16 mouse cellular contexts compared by ENCODE assay signal in genomic region chr15:80020516-80020915, GRCm38 (mm10). TPM values are rescaled to one million over a fixed set of nuclear protein-coding genes. Genes with fewer than 3 reads are reported as not detected.
A peak's percentile ranks its signal among the peaks of the same experiment; 100 is the strongest.
DNase-seq lines count a peak whose midpoint lies in the region; ATAC-seq lines count a peak whose summit lies in the region.
"Had no signal": no experiment of that assay in that cellular context is flagged by ENCODE, and none has a peak within 500 bp of the region (broad histone marks: within the 10 kb centered on the region; RNA-seq: fewer than 3 reads in every experiment).

No protein-coding gene starts in this region.

- H3K4me3 ChIP-seq in hindbrain, embryonic 10.5 days = no peak overlapping the region
- no peak overlapping the region for H3K4me3 ChIP-seq in hindbrain, embryonic 13.5 days
- no peak overlapping the region for H3K4me3 ChIP-seq in midbrain, embryonic 13.5 days (replicated peaks)
- no peak overlapping the region for H3K4me3 ChIP-seq in midbrain, embryonic 16.5 days (ENCODE audit: low read depth, low read length)
- H3K4me3 ChIP-seq in limb, embryonic 13.5 days = no peak overlapping the region
- H3K4me3 ChIP-seq: forebrain, embryonic 12.5 days; hindbrain, embryonic 15.5 days; liver, embryonic 15.5 days; neural tube, embryonic 12.5 days had no signal

- H3K4me2 ChIP-seq in hindbrain, embryonic 13.5 days = no peak overlapping the region
- no peak overlapping the region for H3K4me2 ChIP-seq in midbrain, embryonic 13.5 days (replicated peaks)
- H3K4me2 ChIP-seq in midbrain, embryonic 16.5 days (ENCODE audit: low read length) = no peak overlapping the region
- no peak overlapping the region for H3K4me2 ChIP-seq in limb, embryonic 13.5 days (replicated peaks)
- H3K4me2 ChIP-seq: forebrain, embryonic 12.5 days; hindbrain, embryonic 15.5 days; liver, embryonic 15.5 days; neural tube, embryonic 12.5 days had no signal

- H3K9ac ChIP-seq in hindbrain, embryonic 13.5 days = no peak overlapping the region
- H3K9ac ChIP-seq in midbrain, embryonic 13.5 days (replicated peaks) = no peak overlapping the region
- H3K9ac ChIP-seq in midbrain, embryonic 16.5 days (ENCODE audit: low read depth, low read length) = no peak overlapping the region
- H3K9ac ChIP-seq in limb, embryonic 13.5 days = peak overlapping the region; percentile 25; the same call in 1 of the 2 replicates
- H3K9ac ChIP-seq: hindbrain, embryonic 15.5 days; liver, embryonic 15.5 days; neural tube, embryonic 12.5 days had no signal

- peak overlapping the region; percentile 2; the same call in 1 of the 2 replicates for H3K27ac ChIP-seq in hindbrain, embryonic 10.5 days
- no peak overlapping the region for H3K27ac ChIP-seq in hindbrain, embryonic 13.5 days
- peak overlapping the region; percentile 44; the same call in 1 of the 2 replicates for H3K27ac ChIP-seq in midbrain, embryonic 13.5 days
- H3K27ac ChIP-seq in midbrain, embryonic 16.5 days (ENCODE audit: low read length) = no peak overlapping the region
- H3K27ac ChIP-seq in limb, embryonic 13.5 days = no peak overlapping the region
- H3K27ac ChIP-seq: forebrain, embryonic 12.5 days; liver, embryonic 15.5 days; macrophage; neural tube, embryonic 12.5 days had no signal

- H3K9me3 ChIP-seq in hindbrain, embryonic 10.5 days = no peaks in the 10 kb centered on the region
- H3K9me3 ChIP-seq in hindbrain, embryonic 13.5 days = no peaks in the 10 kb centered on the region
- no peaks in the 10 kb centered on the region for H3K9me3 ChIP-seq in midbrain, embryonic 13.5 days
- H3K9me3 ChIP-seq in midbrain, embryonic 16.5 days (replicated peaks; ENCODE audit: control insufficient read depth, low read length, poor library complexity, severe bottlenecking) = no peaks in the 10 kb centered on the region
- H3K9me3 ChIP-seq in limb, embryonic 13.5 days = no peaks in the 10 kb centered on the region
- H3K9me3 ChIP-seq: forebrain, embryonic 12.5 days; G1E; hindbrain, embryonic 15.5 days; liver, embryonic 15.5 days; neural tube, embryonic 12.5 days had no signal

- H3K36me3 ChIP-seq in hindbrain, embryonic 10.5 days = no peaks in the 10 kb centered on the region
- H3K36me3 ChIP-seq in hindbrain, embryonic 13.5 days = no peaks in the 10 kb centered on the region
- no peaks in the 10 kb centered on the region for H3K36me3 ChIP-seq in midbrain, embryonic 13.5 days
- no peaks in the 10 kb centered on the region for H3K36me3 ChIP-seq in midbrain, embryonic 16.5 days (ENCODE audit: control insufficient read depth, insufficient read depth, low read length)
- H3K36me3 ChIP-seq in limb, embryonic 13.5 days = no peaks in the 10 kb centered on the region
- H3K36me3 ChIP-seq: forebrain, embryonic 12.5 days; G1E; hindbrain, embryonic 15.5 days; liver, embryonic 15.5 days; neural tube, embryonic 12.5 days had no signal

- DNase-seq in hindbrain, embryonic 10.5 days (ENCODE audit: low spot score) = no peak
- peak; percentile 58 for DNase-seq in thymus, postnatal 14 days
- DNase-seq in kidney, postnatal 36 days = no peak
- DNase-seq: cerebellum, postnatal 10 days; midbrain, embryonic 14.5 days had no signal

- peaks cover 45% of the 10 kb centered on the region for H3K27me3 ChIP-seq in hindbrain, embryonic 10.5 days (ENCODE audit: insufficient read depth, poor library complexity, severe bottlenecking)
- H3K27me3 ChIP-seq in hindbrain, embryonic 13.5 days = peaks cover 29% of the 10 kb centered on the region
- H3K27me3 ChIP-seq in midbrain, embryonic 13.5 days = peaks cover 26% of the 10 kb centered on the region
- H3K27me3 ChIP-seq in midbrain, embryonic 16.5 days (ENCODE audit: control insufficient read depth, insufficient read depth, low read depth, low read length) = peaks cover 10% of the 10 kb centered on the region
- peaks cover 30% of the 10 kb centered on the region for H3K27me3 ChIP-seq in limb, embryonic 13.5 days

- no peak for ATAC-seq in hindbrain, embryonic 13.5 days (ENCODE audit: low FRiP score)
- ATAC-seq in midbrain, embryonic 13.5 days = no peak
- ATAC-seq in midbrain, embryonic 16.5 days = no peak
- no peak for ATAC-seq in limb, embryonic 13.5 days (ENCODE audit: low FRiP score, low read depth)
- ATAC-seq: intestine, postnatal 0 days had no signal

- H3K4me1 ChIP-seq in hindbrain, embryonic 10.5 days (replicated peaks) = peaks cover 33% of the 10 kb centered on the region
- H3K4me1 ChIP-seq in hindbrain, embryonic 13.5 days (replicated peaks) = peaks cover 20% of the 10 kb centered on the region
- peaks cover 15% of the 10 kb centered on the region for H3K4me1 ChIP-seq in midbrain, embryonic 13.5 days (replicated peaks)
- peaks cover 13% of the 10 kb centered on the region for H3K4me1 ChIP-seq in midbrain, embryonic 16.5 days (ENCODE audit: control insufficient read depth, insufficient read depth, low read length)
- peaks cover 6% of the 10 kb centered on the region; the same call in 1 of the 2 replicates for H3K4me1 ChIP-seq in limb, embryonic 13.5 days
- H3K4me1 ChIP-seq: liver, embryonic 15.5 days had no signal

- WGBS in hindbrain, embryonic 10.5 days = 58% methylated on average over 4 of the region's 4 CpGs
- 69% methylated on average over 4 of the region's 4 CpGs for WGBS in hindbrain, embryonic 13.5 days
- 69% methylated on average over 4 of the region's 4 CpGs for WGBS in midbrain, embryonic 13.5 days
- whole genome bisulfite sequencing in midbrain, embryonic 16.5 days = 50% methylated on average over 4 of the region's 4 CpGs
- 64% methylated on average over 4 of the region's 4 CpGs for WGBS in limb, embryonic 13.5 days

RNA-seq across cellular contexts. Expression of gene Pdgfb, which starts 5.7 kb away (rescaled TPM):
- 1.6 and 1.8 TPM in 2 replicates for polyA plus RNA-seq in hindbrain, embryonic 10.5 days (2016; fragmentation: Nextera tagmentation; extraction: Ambion mirVana)
- 2.4 and 2.8 TPM in 2 replicates for polyA plus RNA-seq in hindbrain, embryonic 13.5 days (2015; fragmentation: Nextera tagmentation; extraction: Ambion mirVana)
- 2.1 and 2.3 TPM in 2 replicates for polyA plus RNA-seq in midbrain, embryonic 13.5 days (2015; fragmentation: Nextera tagmentation; extraction: Ambion mirVana)
- 4.3 and 6.8 TPM in 2 replicates for polyA plus RNA-seq in midbrain, embryonic 16.5 days (2015; fragmentation: Nextera tagmentation; extraction: Ambion mirVana)
- 3.0 and 3.2 TPM in 2 replicates for polyA plus RNA-seq in limb, embryonic 13.5 days (2015; fragmentation: Nextera tagmentation; extraction: Ambion mirVana)
- polyA plus RNA-seq: G1E had no signal

RNA-seq across cellular contexts. Expression of gene Cbx7, which starts 49.6 kb away (rescaled TPM):
- polyA plus RNA-seq in hindbrain, embryonic 10.5 days (2016; fragmentation: Nextera tagmentation; extraction: Ambion mirVana) = 2.4 and 2.9 TPM in 2 replicates
- 3.6 and 3.7 TPM in 2 replicates for polyA plus RNA-seq in hindbrain, embryonic 13.5 days (2015; fragmentation: Nextera tagmentation; extraction: Ambion mirVana)
- 3.0 and 4.3 TPM in 2 replicates for polyA plus RNA-seq in midbrain, embryonic 13.5 days (2015; fragmentation: Nextera tagmentation; extraction: Ambion mirVana)
- 4.8 and 5.0 TPM in 2 replicates for polyA plus RNA-seq in midbrain, embryonic 16.5 days (2015; fragmentation: Nextera tagmentation; extraction: Ambion mirVana)
- 1.8 and 2.2 TPM in 2 replicates for polyA plus RNA-seq in limb, embryonic 13.5 days (2015; fragmentation: Nextera tagmentation; extraction: Ambion mirVana)

Comparison
In these comparisons a context has a peak if more than half of its experiments do, and no peak if none do; other contexts are left out.
1. H3K27ac ChIP-seq: peak in hindbrain, embryonic 10.5 days (single experiment) and midbrain, embryonic 13.5 days (single experiment); none in hindbrain, embryonic 13.5 days (single experiment), midbrain, embryonic 16.5 days (single experiment) and limb, embryonic 13.5 days (single experiment).